Mouse (Mus musculus): Measurements from ENCODE around the gene Gemin4.

GRCm38 (mm10) chr11:76216681-76217389 is 629 bp downstream of the Gemin4 start:
- TF ChIP-seq CTCF (IDR thresholded peaks at IDR 0.05; ENCODE audit: control insufficient read depth, insufficient read depth, insufficient read length), result no peak
- peak; percentile 58 for TF ChIP-seq MAX (IDR thresholded peaks at IDR 0.05)
- TF ChIP-seq CEBPB (IDR thresholded peaks at IDR 0.05; ENCODE audit: low read depth), result no peak
- TF ChIP-seq MYOD1 (IDR thresholded peaks at IDR 0.05; ENCODE audit: control insufficient read depth, insufficient read length, low read depth), result no peak

Data from C2C12 (cell line).